12 mouse cellular contexts compared by ENCODE assay signal in the genomic region with DNA sequence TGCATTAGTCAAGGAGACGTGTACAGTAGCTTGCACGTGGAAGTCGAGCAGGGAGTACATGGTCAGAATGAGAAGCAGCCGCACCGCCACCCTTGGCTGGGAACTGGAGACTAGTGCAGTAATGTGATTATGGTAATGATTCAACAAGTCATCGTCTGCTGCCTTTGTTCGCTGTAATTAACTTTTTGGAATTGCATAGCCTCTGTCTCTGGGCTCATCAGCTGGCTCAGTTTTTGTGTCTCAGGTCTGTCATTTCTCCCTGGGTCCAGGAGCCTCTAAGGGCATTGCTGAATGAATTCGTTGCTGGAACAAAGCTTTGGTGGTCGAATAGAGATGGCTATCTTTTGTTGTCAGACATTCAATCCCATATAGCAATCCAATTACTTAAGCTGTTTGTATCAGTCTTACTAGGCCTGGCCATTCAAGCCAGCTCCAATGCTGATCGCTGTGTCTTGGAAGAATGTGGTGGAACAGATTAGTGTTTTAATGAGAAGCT. TPM values are rescaled to one million over a fixed set of nuclear protein-coding genes. Genes with fewer than 3 reads are reported as not detected.
DNase-seq lines count a peak whose midpoint lies in the region; ATAC-seq lines count a peak whose summit lies in the region.
"Had no signal": no experiment of that assay in that cellular context is flagged by ENCODE, and none has a peak within 500 bp of the region (broad histone marks: within the 10 kb centered on the region; RNA-seq: fewer than 3 reads in every experiment).

No protein-coding gene starts in this region.

- no peaks in the 10 kb centered on the region for H3K9me3 ChIP-seq in kidney, embryonic 14.5 days (ENCODE audit: control insufficient read depth, low read length)
- no peaks in the 10 kb centered on the region for H3K9me3 ChIP-seq in hindbrain, embryonic 10.5 days
- H3K9me3 ChIP-seq in midbrain, embryonic 15.5 days = no peaks in the 10 kb centered on the region

- H3K27me3 ChIP-seq in kidney, embryonic 14.5 days (ENCODE audit: control insufficient read depth, insufficient read depth, low read length) = no peaks in the 10 kb centered on the region
- no peaks in the 10 kb centered on the region for H3K27me3 ChIP-seq in hindbrain, embryonic 10.5 days (ENCODE audit: insufficient read depth, poor library complexity, severe bottlenecking)
- H3K27me3 ChIP-seq in midbrain, embryonic 15.5 days (replicated peaks) = no peaks in the 10 kb centered on the region

- WGBS in kidney, embryonic 14.5 days = 46% methylated on average over 10 of the region's 10 CpGs
- 50% methylated on average over 10 of the region's 10 CpGs for WGBS in hindbrain, embryonic 10.5 days
- 10% methylated on average over 10 of the region's 10 CpGs for WGBS in midbrain, embryonic 15.5 days

- H3K4me1 ChIP-seq in kidney, embryonic 14.5 days (ENCODE audit: control insufficient read depth, insufficient read depth, low read length) = no peaks in the 10 kb centered on the region
- H3K4me1 ChIP-seq in hindbrain, embryonic 10.5 days (replicated peaks) = peaks cover 9% of the 10 kb centered on the region
- 0 out of 2 replicates have a peak, but pooled peaks cover 5% of the 10 kb centered on the region for H3K4me1 ChIP-seq in midbrain, embryonic 15.5 days

- DNase-seq in kidney, adult 9 months = no peak
- DNase-seq in ZHBTc4 (ENCODE audit: low read depth, low spot score) = peak; percentile 19
- DNase-seq in hindbrain, embryonic 10.5 days (ENCODE audit: low spot score) = peak; percentile 20
- no peak for DNase-seq in heart, adult 8-10 months (ENCODE audit: low spot score)
- DNase-seq in frontal cortex, postnatal 10 days (ENCODE audit: low spot score in 2 of 2) = no peak
- DNase-seq in lung, adult 18-20 months = no peak
- DNase-seq: cerebellum, postnatal 36 days; lung, adult 2 months had no signal

- ATAC-seq in kidney, embryonic 14.5 days (ENCODE audit: low FRiP score, low TSS enrichment) = peak; percentile 58; the same call in 1 of the 2 replicates
- peak; percentile 98 for ATAC-seq in midbrain, embryonic 15.5 days (replicated peaks)
- ATAC-seq: inflammation-experienced regulatory T-cells, adult 6 months had no signal

- no peak overlapping the region for H3K9ac ChIP-seq in kidney, embryonic 14.5 days (ENCODE audit: low read depth, low read length)
- H3K9ac ChIP-seq in midbrain, embryonic 15.5 days = no peak overlapping the region

- no peak overlapping the region for H3K4me3 ChIP-seq in kidney, embryonic 14.5 days (ENCODE audit: low read length)
- H3K4me3 ChIP-seq in hindbrain, embryonic 10.5 days = no peak overlapping the region
- H3K4me3 ChIP-seq in midbrain, embryonic 15.5 days = no peak overlapping the region

- no peaks in the 10 kb centered on the region for H3K36me3 ChIP-seq in kidney, embryonic 14.5 days (ENCODE audit: control insufficient read depth, insufficient read depth, low read length)
- no peaks in the 10 kb centered on the region for H3K36me3 ChIP-seq in hindbrain, embryonic 10.5 days
- H3K36me3 ChIP-seq in midbrain, embryonic 15.5 days (replicated peaks) = no peaks in the 10 kb centered on the region

- no peak overlapping the region for H3K4me2 ChIP-seq in kidney, embryonic 14.5 days (replicated peaks; ENCODE audit: low read depth, low read length)
- H3K4me2 ChIP-seq in midbrain, embryonic 15.5 days = no peak overlapping the region
- H3K4me2 ChIP-seq: heart, embryonic 11.5 days had no signal

- H3K27ac ChIP-seq in kidney, embryonic 14.5 days (ENCODE audit: low read depth, low read length) = peak overlapping the region; percentile 11; the same call in 1 of the 2 replicates
- peak overlapping the region; percentile 67 for H3K27ac ChIP-seq in hindbrain, embryonic 10.5 days
- no peak overlapping the region for H3K27ac ChIP-seq in midbrain, embryonic 15.5 days

RNA-seq across cellular contexts. Expression of gene Jag1, which starts 36.8 kb away (rescaled TPM):
- 36.6 and 56.2 TPM in 2 replicates for polyA plus RNA-seq in kidney, embryonic 14.5 days (2014; fragmentation: Nextera tagmentation; extraction: Ambion mirVana)
- 21.2 and 30.5 TPM in 2 replicates for polyA plus RNA-seq in hindbrain, embryonic 10.5 days (2016; fragmentation: Nextera tagmentation; extraction: Ambion mirVana)
- polyA plus RNA-seq in midbrain, embryonic 15.5 days (2015; fragmentation: Nextera tagmentation; extraction: Ambion mirVana) = 11.7 and 12.6 TPM in 2 replicates
- 10 to 100 TPM in 1 of 4 experiments, 1 to 10 TPM in 3; 8.4 to 10.0 (median 9.1) TPM for total RNA-seq in heart, adult 8-10 months (2022)

Comparison
In these comparisons a context has a peak if more than half of its experiments do, and no peak if none do; other contexts are left out.
1. DNase-seq: peak in ZHBTc4 (single experiment) and hindbrain, embryonic 10.5 days (single experiment); none in kidney, adult 9 months (single experiment), heart, adult 8-10 months (single experiment), frontal cortex, postnatal 10 days (0 of 2) and lung, adult 18-20 months (0 of 2).